Mouse (Mus musculus): Measurements from ENCODE around the gene Pacrg. TPM values are rescaled to one million over a fixed set of nuclear protein-coding genes. Genes with fewer than 3 reads are reported as not detected.

Pacrg gene
- 0.78 and 0.89 TPM in 2 replicates for polyA plus RNA-seq (2016; fragmentation: Nextera tagmentation; extraction: Ambion mirVana)

GRCm38 (mm10) chr17:10840148-10840707, at the start of gene Pacrg, which contains the start of gene Prkn:
TSS of gene Pacrg (minus strand) at chr17:10840311.
TSS of gene Prkn (plus strand) at chr17:10840384.
- Histone ChIP-seq H3K4me1 (peaks cover 5% of the 10 kb centered on the region; the same call in 1 of the 2 replicates), H3K27me3 (ENCODE audit: insufficient read depth, poor library complexity, severe bottlenecking) (no peaks in the 10 kb centered on the region), H3K27ac (peak within 1 kb of the TSS; percentile 90), H3K36me3 (no peaks in the 10 kb centered on the region), H3K4me3 (peak within 1 kb of the TSS; percentile 82), H3K9me3 (no peaks in the 10 kb centered on the region)
- WGBS, result under 1% methylated on average over 56 of the region's 58 CpGs
- peak; percentile 99 for DNase-seq (ENCODE audit: low spot score)

GRCm38 (mm10) chr17:10887924-10888323, 47.8 kb upstream of the Pacrg start:
- no peak for DNase-seq (ENCODE audit: low spot score)
- 43% methylated on average over 4 of the region's 4 CpGs for whole genome bisulfite sequencing
- no peaks in the 10 kb centered on the region for H3K27me3 ChIP-seq (ENCODE audit: insufficient read depth, poor library complexity, severe bottlenecking)
- H3K27ac ChIP-seq, result no peak overlapping the region
- H3K9me3 ChIP-seq, result no peaks in the 10 kb centered on the region
- H3K4me1 ChIP-seq, result no peaks in the 10 kb centered on the region
- no peak overlapping the region for H3K4me3 ChIP-seq
- no peaks in the 10 kb centered on the region for H3K36me3 ChIP-seq

DNA sequence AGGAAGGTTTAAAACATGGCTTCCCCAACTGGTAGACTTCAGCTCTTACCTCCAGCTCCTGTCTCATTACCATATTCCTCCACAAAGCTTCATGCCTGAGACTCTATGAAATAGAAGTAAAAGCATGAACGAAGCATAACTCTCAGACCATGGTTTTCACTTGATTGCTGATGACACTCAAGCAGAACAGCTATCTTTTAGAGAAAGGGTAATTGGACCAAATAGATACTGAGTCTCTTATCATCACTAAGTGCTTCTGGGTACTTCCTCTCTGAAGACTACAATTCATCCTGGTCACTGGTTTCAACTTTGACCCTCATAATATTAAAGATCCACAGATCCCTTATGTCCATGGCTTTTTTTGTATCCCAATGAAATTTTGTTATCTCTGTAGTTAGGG, 42.1 kb upstream of the Pacrg start:
- 85% methylated on average over 1 of the region's 1 CpGs for WGBS
- no peaks in the 10 kb centered on the region for H3K4me1 ChIP-seq
- no peaks in the 10 kb centered on the region for H3K27me3 ChIP-seq (ENCODE audit: insufficient read depth, poor library complexity, severe bottlenecking)
- H3K9me3 ChIP-seq, result no peaks in the 10 kb centered on the region
- H3K4me3 ChIP-seq, result no peak overlapping the region
- DNase-seq (ENCODE audit: low spot score), result no peak
- no peak overlapping the region for H3K27ac ChIP-seq
- no peaks in the 10 kb centered on the region for H3K36me3 ChIP-seq

GRCm38 (mm10) chr17:10878986-10879385, 38.9 kb upstream of the Pacrg start:
- Histone ChIP-seq H3K4me3 (no peak overlapping the region), H3K4me1 (peaks cover 5% of the 10 kb centered on the region; the same call in 1 of the 2 replicates), H3K9me3 (no peaks in the 10 kb centered on the region), H3K27ac (no peak overlapping the region), H3K27me3 (ENCODE audit: insufficient read depth, poor library complexity, severe bottlenecking) (no peaks in the 10 kb centered on the region), H3K36me3 (no peaks in the 10 kb centered on the region)
- DNase-seq (ENCODE audit: low spot score), result no peak
- 79% methylated on average over 5 of the region's 5 CpGs for WGBS

GRCm38 (mm10) chr17:10874208-10875187, 34.4 kb upstream of the Pacrg start:
- Histone ChIP-seq H3K27me3 (ENCODE audit: insufficient read depth, poor library complexity, severe bottlenecking) (no peaks in the 10 kb centered on the region), H3K4me3 (no peak overlapping the region), H3K9me3 (no peaks in the 10 kb centered on the region), H3K4me1 (peaks cover 5% of the 10 kb centered on the region; the same call in 1 of the 2 replicates), H3K36me3 (no peaks in the 10 kb centered on the region), H3K27ac (no peak overlapping the region)
- no peak for DNase-seq (ENCODE audit: low spot score)
- WGBS, result 65% methylated on average over 7 of the region's 7 CpGs

- 94% methylated on average over 3 of the region's 3 CpGs for WGBS
- Histone ChIP-seq H3K4me1 (no peaks in the 10 kb centered on the region), H3K27me3 (ENCODE audit: insufficient read depth, poor library complexity, severe bottlenecking) (no peaks in the 10 kb centered on the region), H3K27ac (no peak overlapping the region), H3K4me3 (no peak overlapping the region), H3K36me3 (no peaks in the 10 kb centered on the region), H3K9me3 (no peaks in the 10 kb centered on the region)
- no peak for DNase-seq (ENCODE audit: low spot score)
Measured at GRCm38 (mm10) chr17:10854207-10854606, 14.1 kb upstream of the Pacrg start.

DNA sequence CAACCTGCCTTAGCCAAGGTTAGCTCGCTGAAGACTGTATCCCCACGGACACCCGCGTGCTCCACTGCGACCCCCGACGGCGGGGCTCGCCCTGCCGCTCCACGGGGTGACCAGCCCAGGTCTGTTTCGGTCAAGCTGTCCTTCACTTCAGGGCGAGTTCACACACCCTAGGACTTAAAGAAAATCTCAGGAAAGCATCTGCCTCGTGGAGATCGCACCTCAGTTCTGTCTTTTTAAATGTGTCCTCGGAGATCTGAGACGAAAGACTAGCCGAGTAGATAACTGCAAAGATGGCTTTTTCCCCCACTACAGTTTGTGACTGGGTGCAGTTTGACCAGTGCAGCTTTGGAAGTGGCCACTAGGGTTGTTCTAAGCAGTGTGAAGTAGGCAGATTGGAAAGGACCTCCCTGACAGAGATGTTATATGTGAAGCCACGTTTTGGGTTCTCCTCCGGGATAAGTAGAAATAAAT, 655 bp upstream of the Pacrg start:
- Histone ChIP-seq H3K4me1 (peaks cover 5% of the 10 kb centered on the region; the same call in 1 of the 2 replicates), H3K4me3 (peak overlapping the region; percentile 82), H3K27ac (peak overlapping the region; percentile 90), H3K36me3 (no peaks in the 10 kb centered on the region), H3K9me3 (no peaks in the 10 kb centered on the region), H3K27me3 (ENCODE audit: insufficient read depth, poor library complexity, severe bottlenecking) (no peaks in the 10 kb centered on the region)
- 2% methylated on average over 20 of the region's 20 CpGs for WGBS
- peak; percentile 82 for DNase-seq (ENCODE audit: low spot score)

- no peak overlapping the region for H3K27ac ChIP-seq
- no peaks in the 10 kb centered on the region for H3K27me3 ChIP-seq (ENCODE audit: insufficient read depth, poor library complexity, severe bottlenecking)
- H3K4me1 ChIP-seq, result no peaks in the 10 kb centered on the region
- H3K36me3 ChIP-seq, result no peaks in the 10 kb centered on the region
- H3K9me3 ChIP-seq, result no peaks in the 10 kb centered on the region
- H3K4me3 ChIP-seq, result no peak overlapping the region
- DNase-seq (ENCODE audit: low spot score), result no peak
- WGBS, result 72% methylated on average over 4 of the region's 4 CpGs
Measured at GRCm38 (mm10) chr17:10818971-10819370, 21.1 kb downstream of the Pacrg start.

- DNase-seq (ENCODE audit: low spot score), result no peak
- no peaks in the 10 kb centered on the region for H3K36me3 ChIP-seq
- H3K27ac ChIP-seq, result no peak overlapping the region
- H3K4me3 ChIP-seq, result no peak overlapping the region
- no peaks in the 10 kb centered on the region for H3K4me1 ChIP-seq
- 70% methylated on average over 2 of the region's 2 CpGs for WGBS
- H3K27me3 ChIP-seq (ENCODE audit: insufficient read depth, poor library complexity, severe bottlenecking), result no peaks in the 10 kb centered on the region
- no peaks in the 10 kb centered on the region for H3K9me3 ChIP-seq
Measured at GRCm38 (mm10) chr17:10808571-10808970, 31.5 kb downstream of the Pacrg start.

DNA sequence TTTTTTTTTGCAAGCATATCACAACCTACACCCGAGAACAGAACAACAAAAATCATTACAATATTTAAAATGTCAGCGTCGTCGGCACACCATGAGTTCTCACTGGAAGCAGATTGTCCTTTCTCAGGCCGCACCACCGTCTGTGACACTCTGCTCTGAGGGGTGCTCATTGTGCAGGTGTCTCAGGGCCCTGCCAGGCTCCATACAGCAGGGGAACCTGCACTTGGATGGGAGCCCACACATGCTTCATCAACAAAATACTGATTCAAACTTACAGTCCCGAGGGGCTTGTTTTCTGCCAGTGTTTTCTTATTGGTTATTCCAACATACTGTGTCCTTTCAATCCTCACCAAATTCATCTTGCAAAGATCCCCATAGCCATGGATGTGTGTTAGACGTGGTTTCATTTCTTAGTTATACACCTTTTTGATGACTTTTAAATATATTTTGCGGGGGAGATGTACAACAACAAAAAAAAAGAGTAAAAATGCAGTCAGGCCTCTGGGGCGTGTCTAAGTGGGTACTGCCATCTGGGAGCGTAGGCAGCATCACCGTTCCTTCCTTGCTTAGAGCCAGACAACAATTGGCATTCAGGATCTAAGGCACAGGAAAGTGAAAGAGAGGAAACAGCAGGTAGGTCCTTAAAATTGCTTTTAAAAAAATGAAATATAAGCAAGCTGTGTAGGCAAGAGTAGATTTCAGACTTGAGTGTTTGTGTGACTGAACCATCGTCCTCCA, 32.7 kb downstream of the Pacrg start:
- H3K9me3 ChIP-seq, result no peaks in the 10 kb centered on the region
- no peak for DNase-seq (ENCODE audit: low spot score)
- H3K36me3 ChIP-seq, result no peaks in the 10 kb centered on the region
- H3K27me3 ChIP-seq (ENCODE audit: insufficient read depth, poor library complexity, severe bottlenecking), result no peaks in the 10 kb centered on the region
- no peaks in the 10 kb centered on the region for H3K4me1 ChIP-seq
- H3K27ac ChIP-seq, result no peak overlapping the region
- no peak overlapping the region for H3K4me3 ChIP-seq
- 81% methylated on average over 13 of the region's 13 CpGs for WGBS

- 85% methylated on average over 4 of the region's 4 CpGs for WGBS
- Histone ChIP-seq H3K27me3 (ENCODE audit: insufficient read depth, poor library complexity, severe bottlenecking) (no peaks in the 10 kb centered on the region), H3K36me3 (no peaks in the 10 kb centered on the region), H3K4me3 (no peak overlapping the region), H3K9me3 (no peaks in the 10 kb centered on the region), H3K4me1 (no peaks in the 10 kb centered on the region), H3K27ac (no peak overlapping the region)
- DNase-seq (ENCODE audit: low spot score), result no peak
Measured at GRCm38 (mm10) chr17:10806692-10807091, 33.4 kb downstream of the Pacrg start.

GRCm38 (mm10) chr17:10791661-10792060, 48.5 kb downstream of the Pacrg start:
- Histone ChIP-seq H3K36me3 (no peaks in the 10 kb centered on the region), H3K4me1 (peaks cover 16% of the 10 kb centered on the region), H3K27ac (peak overlapping the region; percentile 32; the same call in 1 of the 2 replicates), H3K4me3 (no peak overlapping the region), H3K9me3 (no peaks in the 10 kb centered on the region), H3K27me3 (ENCODE audit: insufficient read depth, poor library complexity, severe bottlenecking) (no peaks in the 10 kb centered on the region)
- DNase-seq (ENCODE audit: low spot score), result no peak
- 49% methylated on average over 3 of the region's 3 CpGs for WGBS

Measured in heart, embryonic 10.5 days (tissue).